Mouse (Mus musculus) frontal cortex, postnatal 14 days (tissue): Measurements from ENCODE around the gene 2410131K14Rik.

Experiments
- DNase-seq, 2 experiments: peaks; one replicate each; pipeline ENCODE4 v3.0.0; 2022; ENCODE audit warnings: low spot score in 2 of 2

The 2410131K14Rik gene

GRCm38 (mm10) chr5:118311251-118311650, 66.2 kb downstream of the 2410131K14Rik start:
- DNase-seq: no peak

- no peak for DNase-seq
Observed at GRCm38 (mm10) chr5:118313766-118314165, 68.7 kb downstream of the 2410131K14Rik start.
